Mouse (Mus musculus) megakaryocyte-erythroid progenitor cell, adult 5-6 weeks (primary cell): ENCODE measurements at regions not wholly inside any gene's neighbourhood (a gene's known extent, or its start where the extent isn't known, plus 50 kb on each side); places are given as distances from the start of the nearest gene placed in this dataset.

ENCODE experiments used
- ATAC-seq: replicated peaks from 2 replicates; pipeline ENCODE4 v1.8.0; 2016; ENCODE audit warnings: mild to moderate bottlenecking, inconsistent platforms; ENCODE audit not compliant: severe bottlenecking, poor library complexity, low FRiP score, low TSS enrichment

DNA sequence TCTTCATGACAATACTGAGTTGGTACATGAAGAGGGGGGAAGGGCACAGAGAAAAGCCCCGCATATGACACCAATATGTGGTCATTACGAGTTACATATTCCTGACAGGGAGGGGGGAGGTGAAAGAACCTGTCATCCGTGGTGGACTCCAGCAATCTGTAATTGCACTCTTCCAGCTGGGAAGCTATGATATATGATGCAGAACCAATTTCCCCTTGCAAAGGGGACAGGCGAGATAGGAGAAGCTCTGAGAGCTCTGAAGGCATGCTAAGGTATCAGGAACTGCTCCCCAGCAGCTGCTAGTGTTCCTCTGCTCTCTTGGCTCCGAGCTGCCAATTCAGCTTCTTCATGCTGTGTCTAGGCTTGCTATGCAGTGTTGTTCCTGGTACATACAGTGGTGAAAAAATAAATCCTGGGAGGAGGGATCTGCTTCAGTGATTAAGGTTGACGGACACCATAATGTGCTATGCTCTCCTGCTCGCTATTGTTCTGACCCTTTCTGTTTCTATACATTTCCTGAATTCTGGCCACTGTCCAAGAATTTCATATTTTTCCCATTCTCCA lies 57.7 kb upstream of the Cxxc4 start:
- no peak for ATAC-seq

DNA sequence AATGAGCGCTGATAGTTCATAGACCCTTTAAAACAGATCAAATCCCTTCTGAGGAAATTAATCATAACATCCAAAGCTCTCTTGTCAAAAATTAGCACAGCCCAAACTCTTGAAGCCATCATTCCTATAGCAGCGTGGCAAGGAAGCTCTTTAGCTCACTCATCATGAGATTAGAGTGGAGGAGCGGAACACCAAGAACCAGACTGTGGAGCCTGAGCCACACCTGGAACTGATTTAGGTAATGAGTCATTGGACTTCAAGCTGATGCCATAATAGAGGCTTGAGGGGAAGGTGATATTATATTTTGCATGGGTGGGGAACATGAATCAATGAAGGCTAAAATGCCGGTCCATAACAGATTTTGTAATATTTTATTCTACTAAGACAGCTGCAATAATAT lies 52.2 kb upstream of the Cxxc4 start:
- no peak for ATAC-seq
